Mouse (Mus musculus): Measurements from ENCODE around the gene 1700102P08Rik.
A peak's percentile ranks its signal among the peaks of the same experiment; 100 is the strongest.

Gene 1700102P08Rik

GRCm38 (mm10) chr9:108412221-108412620 is 19.6 kb downstream of the 1700102P08Rik start:
- no peak for DNase-seq

DNA sequence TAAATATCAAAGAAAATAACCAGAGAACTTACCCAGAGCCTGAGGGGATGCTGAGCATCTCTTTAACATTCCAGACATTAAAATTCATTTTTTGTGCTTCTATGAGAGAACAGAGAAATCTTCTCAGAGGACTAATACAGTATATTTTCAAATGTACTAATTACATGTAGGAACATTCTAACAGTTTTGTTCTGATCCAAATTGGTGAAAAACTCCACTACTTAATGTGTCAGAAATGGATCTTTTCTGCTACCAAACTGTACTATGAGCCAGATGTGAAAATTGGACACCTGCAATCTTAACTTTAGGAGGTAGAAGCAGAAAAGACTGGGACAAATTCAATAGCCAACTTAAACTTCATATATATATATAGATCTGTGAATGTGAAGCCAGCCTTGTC is 35.8 kb downstream of the 1700102P08Rik start, which contains the start of gene Ccdc36:
TSS of gene Ccdc36 (minus strand) at position 101 of the 400 bp plus-strand sequence.
- DNase-seq: no peak

DNA sequence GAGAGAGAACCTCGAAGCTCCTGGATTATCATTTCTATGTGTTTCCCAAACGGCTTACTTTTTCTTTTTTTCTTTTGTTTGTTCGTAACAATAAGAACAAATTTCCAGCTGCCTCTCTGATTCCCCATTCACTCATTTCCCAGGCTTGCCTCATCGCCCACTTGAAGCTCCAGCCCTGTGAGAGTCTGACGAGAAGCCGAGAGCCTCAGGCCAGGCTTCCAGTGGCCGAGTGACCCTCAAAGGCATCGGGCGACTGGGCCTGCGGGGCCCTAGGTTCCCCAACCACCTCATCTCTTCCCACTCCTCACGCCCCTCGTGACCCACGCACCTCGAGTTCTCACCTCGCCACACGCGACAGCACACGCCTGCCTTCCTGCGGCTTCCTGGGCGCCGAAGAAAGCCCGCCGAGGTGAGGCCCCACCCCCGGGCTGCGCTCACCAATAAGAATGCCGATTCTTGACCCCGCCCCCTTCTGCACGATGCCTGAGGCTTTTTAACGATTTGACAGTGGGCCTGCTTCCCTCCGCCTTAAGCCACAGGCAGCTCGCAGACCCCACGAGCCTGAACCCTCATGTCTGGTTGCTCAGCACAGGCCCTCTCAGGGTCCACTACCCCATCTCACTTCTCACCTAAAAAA is 38.9 kb downstream of the 1700102P08Rik start:
- no peak for DNase-seq

DNA sequence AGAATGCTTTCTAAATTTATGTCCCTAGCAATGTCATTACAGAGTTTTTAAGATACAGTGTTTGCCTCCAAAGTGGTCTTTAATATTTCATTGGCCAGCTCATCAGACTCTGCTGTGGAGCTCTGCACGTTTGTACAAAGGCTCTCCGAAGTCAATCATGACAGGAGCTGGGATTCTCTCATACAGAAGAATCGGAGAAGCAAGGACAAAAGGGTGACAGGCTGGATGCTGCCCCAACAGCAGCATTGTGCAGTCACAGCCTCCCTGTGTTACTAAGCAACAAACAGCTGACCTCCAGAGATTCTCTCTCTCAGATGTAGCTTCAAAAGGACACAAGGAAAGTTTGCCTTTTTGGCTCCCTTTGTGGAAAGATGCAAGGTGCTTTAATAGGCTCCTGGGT is 43.6 kb downstream of the 1700102P08Rik start, which contains the start of gene BC048562:
TSS of gene BC048562 (plus strand) at position 301 of the 400 bp plus-strand sequence.
- DNase-seq: no peak

DNA sequence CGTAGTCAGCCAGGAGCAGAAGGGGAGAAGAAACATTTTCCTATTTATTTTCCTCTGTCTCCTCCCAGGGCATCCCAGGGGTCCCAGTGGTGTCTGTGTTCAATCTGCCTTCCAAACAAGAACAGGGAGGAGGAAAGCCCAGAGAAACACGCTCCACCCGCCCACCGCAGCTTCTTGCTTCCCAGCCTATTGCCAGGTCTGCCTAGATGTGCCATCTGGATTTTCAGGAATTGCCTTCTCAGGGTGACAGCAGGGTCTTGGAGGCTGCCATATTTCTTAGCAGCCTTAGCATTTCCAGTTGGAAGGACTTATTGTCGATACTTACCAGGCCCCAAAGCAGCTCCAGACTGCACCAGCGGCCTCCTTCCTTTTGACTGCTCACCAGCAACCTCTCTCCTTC is 46.6 kb downstream of the 1700102P08Rik start:
- no peak for DNase-seq

DNA sequence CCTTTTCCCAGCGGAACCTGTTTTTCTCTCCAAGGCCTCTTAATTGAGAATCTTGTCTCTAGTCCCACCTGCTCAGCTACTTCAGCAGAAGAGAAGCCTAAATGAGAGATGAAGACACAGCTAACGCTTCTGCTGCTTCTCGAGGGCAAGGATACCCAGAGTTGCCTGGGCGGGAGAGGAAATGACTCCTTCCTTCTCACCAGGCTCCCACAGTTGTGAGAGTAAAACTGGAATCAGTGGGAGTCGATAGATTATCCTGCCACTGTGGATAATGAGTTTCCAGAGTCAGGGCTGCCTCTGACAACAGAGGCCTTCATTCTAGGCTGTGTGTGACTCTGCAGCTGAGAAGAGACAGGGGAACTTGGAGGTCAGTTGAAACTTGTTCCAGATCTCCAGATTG is 47.9 kb downstream of the 1700102P08Rik start:
- no peak for DNase-seq

GRCm38 (mm10) chr9:108441236-108441919 is 48.8 kb downstream of the 1700102P08Rik start:
- DNase-seq: no peak

DNA sequence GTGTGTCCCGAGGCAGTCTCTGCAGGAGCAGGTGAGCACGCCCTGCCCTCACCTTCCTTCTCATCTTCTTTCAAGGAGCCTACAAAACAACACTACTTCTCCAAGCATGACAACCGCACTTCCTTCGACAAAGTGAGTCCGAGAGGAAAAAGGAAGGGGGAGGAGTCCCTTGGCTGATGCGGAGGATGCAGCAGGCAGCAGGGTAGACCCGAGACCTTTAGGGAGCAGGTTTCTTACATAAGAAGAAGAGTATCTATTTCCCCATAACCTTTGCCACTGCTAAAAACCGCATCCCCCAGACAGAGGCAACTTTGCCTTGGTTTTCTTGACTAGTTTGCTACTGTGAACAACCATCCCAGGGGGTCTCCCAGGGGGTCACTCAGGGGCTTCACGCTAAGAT is 52.5 kb downstream of the 1700102P08Rik start:
- DNase-seq: no peak

DNA sequence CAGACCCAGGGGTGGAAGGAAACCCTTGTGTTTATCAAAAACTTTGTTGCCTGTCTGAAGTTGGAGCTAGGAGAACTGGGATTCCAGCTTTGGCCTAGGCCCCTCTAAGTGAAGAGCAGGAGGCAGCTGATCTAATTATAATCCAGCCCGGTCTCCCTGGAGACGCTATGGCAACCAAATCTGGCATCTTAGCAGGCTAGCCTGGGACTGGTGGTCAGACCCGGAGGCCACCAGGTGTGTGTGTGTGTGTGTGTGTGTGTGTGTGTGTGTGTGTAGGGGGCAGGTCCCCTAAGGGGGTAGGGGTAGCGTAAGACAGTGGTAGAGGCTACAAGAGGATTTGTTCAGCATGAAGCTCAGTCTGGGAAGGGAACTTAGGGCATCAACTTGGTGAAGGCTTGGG is 57.3 kb downstream of the 1700102P08Rik start:
- peak; percentile 93 for DNase-seq

DNA sequence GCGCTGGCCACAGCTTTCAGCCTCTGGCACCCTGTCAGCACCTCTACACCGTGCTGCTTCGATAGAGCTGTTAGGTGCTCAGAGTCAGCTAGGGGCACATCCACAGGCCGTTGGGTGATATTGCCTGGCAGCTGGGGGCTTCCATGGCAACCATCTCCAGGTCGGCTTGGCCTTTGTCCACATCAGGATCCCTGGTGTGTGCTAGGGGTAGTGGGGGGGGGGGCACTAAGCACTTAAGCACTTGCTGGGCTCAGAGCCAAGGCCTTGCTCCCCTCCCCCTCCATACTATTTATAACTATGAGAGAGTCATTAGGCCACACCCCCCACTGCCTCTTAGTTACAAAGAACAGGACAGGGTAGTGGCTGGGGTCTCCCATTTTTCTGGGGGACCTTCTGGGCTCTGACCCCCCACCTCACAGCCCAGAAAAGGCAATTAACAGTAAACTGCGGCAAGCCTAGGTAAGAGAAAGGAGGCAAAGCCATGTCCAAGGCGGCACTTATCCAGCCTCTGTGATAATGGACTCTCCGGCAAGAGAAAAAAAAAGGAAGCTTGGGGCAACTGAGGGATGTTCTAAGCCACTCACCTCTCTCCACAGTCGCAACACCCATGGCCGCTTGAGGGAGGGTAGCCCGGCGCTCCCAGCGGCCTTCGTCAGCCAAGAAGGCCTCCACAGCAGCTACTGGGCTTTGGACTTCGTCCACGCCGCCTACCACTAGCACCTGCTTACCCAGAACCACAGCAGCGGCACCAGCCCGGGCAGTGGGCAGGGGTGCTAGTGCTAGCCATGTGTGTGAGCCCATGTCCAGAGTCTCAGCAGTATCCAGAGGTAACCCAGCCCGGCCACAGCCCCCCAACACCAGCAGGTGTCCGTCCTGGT is 57.9 kb downstream of the 1700102P08Rik start:
- DNase-seq: peak; percentile 91

GRCm38 (mm10) chr9:108451170-108451493 is 58.5 kb downstream of the 1700102P08Rik start:
- peak; percentile 91 for DNase-seq

- no peak for DNase-seq
Observed at GRCm38 (mm10) chr9:108451519-108452160, 59.0 kb downstream of the 1700102P08Rik start.

GRCm38 (mm10) chr9:108452291-108452906 is 59.8 kb downstream of the 1700102P08Rik start:
- peak; percentile 98 for DNase-seq

DNA sequence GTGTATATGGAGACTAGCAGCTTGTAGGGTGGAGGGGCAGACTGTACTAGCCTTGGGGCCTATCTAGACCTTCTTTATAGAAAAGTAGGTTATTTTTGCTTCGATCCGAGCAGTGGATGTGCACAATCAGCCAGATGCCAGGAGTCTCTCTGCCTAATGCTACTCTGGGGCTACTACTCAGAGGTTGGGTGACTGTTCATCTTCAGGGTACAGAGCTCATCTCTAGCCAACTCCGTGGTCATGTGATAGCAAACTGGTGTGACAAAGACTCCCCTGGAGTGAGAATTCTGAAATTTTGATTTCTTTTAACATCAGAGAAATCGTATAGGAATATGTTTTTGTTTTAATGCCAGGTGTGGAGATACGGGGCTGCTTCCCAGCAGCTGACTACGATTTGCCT is 60.3 kb downstream of the 1700102P08Rik start:
- DNase-seq: no peak

DNA sequence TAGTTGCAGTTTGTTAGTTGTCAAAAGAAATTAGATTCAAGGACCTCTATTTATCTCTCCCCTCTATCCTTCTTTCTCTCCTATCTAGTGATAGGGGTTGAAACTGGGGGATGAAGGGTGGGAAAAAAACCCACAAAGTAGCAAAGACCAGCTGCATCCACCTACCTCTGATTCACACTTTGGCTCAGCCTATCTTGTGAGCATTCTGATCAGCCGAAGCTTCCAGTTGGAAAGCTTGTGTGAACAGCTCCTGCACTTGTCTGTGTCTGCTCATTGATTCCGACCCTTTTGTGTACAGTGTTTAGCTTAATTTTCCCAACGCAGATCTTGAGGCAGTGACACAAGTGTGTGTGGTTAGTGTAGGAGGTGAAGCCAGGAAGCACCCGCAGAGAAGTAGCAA is 60.9 kb downstream of the 1700102P08Rik start:
- DNase-seq: no peak

- DNase-seq: no peak
Observed at GRCm38 (mm10) chr9:108454429-108454828, 61.8 kb downstream of the 1700102P08Rik start.

GRCm38 (mm10) chr9:108455747-108456571 is 63.4 kb downstream of the 1700102P08Rik start:
- peak; percentile 60 for DNase-seq

DNA sequence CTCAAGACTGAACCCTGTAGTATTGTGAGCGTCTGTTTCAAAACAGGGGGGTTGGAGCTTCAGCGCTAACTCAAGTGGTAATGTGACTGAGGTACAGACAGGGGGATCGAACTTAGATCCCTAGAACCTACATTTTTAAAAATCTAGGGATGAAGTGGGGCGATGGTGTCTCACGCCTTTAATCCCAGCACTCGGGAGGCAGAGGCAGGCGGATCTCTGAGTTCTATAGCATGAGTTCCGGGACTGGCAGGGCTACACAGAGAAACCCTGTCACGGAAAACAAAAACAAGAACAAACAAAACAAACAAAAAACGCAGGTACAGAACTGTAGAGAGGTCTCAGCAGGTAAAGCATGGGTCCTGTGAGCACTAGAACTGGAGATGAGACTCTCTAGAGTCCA is 64.3 kb downstream of the 1700102P08Rik start:
- DNase-seq: peak; percentile 66

- peak; percentile 91 for DNase-seq
Observed at GRCm38 (mm10) chr9:108459939-108460318, 67.3 kb downstream of the 1700102P08Rik start.
